Mouse (Mus musculus): ENCODE measurements around the gene Tpm4. TPM values are rescaled to one million over a fixed set of nuclear protein-coding genes. Genes with fewer than 3 reads are reported as not detected.
A peak's percentile ranks its signal among the peaks of the same experiment; 100 is the strongest.
"Not testable (repeated sequence)": the region's sequence is repeated elsewhere in the genome, so short reads cannot be mapped to it uniquely, and the experiment has no call there.

The Tpm4 gene
- total RNA-seq (2017) = 77.0 and 102 TPM in 2 replicates

- ATAC-seq (replicated peaks; ENCODE audit: low read depth, poor library complexity, severe bottlenecking) = no peak
These were observed at the start of gene Tpm4 for GRCm38 (mm10) chr8:72134756-72135445. Gene Tpm4, plus strand, starts transcription at chr8:72134975.

GRCm38 (mm10) chr8:72087611-72088010, 47.2 kb upstream of the Tpm4 start:
- ATAC-seq (replicated peaks; ENCODE audit: low read depth, poor library complexity, severe bottlenecking) = not testable (repeated sequence)

- not testable (repeated sequence) for ATAC-seq (replicated peaks; ENCODE audit: low read depth, poor library complexity, severe bottlenecking)
These were observed 38.1 kb upstream of the Tpm4 start for GRCm38 (mm10) chr8:72096721-72097120.

GRCm38 (mm10) chr8:72099377-72100103, 35.2 kb upstream of the Tpm4 start:
- peak; percentile 69; the same call in 1 of the 2 replicates for ATAC-seq (replicated peaks; ENCODE audit: low read depth, poor library complexity, severe bottlenecking)

GRCm38 (mm10) chr8:72105165-72105564, 29.6 kb upstream of the Tpm4 start:
- no peak for ATAC-seq (replicated peaks; ENCODE audit: low read depth, poor library complexity, severe bottlenecking)

GRCm38 (mm10) chr8:72106740-72107139, 28.0 kb upstream of the Tpm4 start, which contains the start of gene Olfr374:
Gene Olfr374, plus strand, starts transcription at chr8:72107040.
- ATAC-seq (replicated peaks; ENCODE audit: low read depth, poor library complexity, severe bottlenecking) = no peak

- ATAC-seq (replicated peaks; ENCODE audit: low read depth, poor library complexity, severe bottlenecking) = peak; percentile 65
These were observed 23.9 kb upstream of the Tpm4 start for GRCm38 (mm10) chr8:72110876-72111275.

GRCm38 (mm10) chr8:72112486-72112885, 22.3 kb upstream of the Tpm4 start:
- no peak for ATAC-seq (replicated peaks; ENCODE audit: low read depth, poor library complexity, severe bottlenecking)

- ATAC-seq (replicated peaks; ENCODE audit: low read depth, poor library complexity, severe bottlenecking) = no peak
These were observed 19.6 kb upstream of the Tpm4 start for GRCm38 (mm10) chr8:72115202-72115601.

GRCm38 (mm10) chr8:72118616-72119015, 16.2 kb upstream of the Tpm4 start:
- ATAC-seq (replicated peaks; ENCODE audit: low read depth, poor library complexity, severe bottlenecking) = no peak

GRCm38 (mm10) chr8:72121486-72121885, 13.3 kb upstream of the Tpm4 start:
- not testable (repeated sequence) for ATAC-seq (replicated peaks; ENCODE audit: low read depth, poor library complexity, severe bottlenecking)

GRCm38 (mm10) chr8:72121997-72122396, 12.8 kb upstream of the Tpm4 start:
- ATAC-seq (replicated peaks; ENCODE audit: low read depth, poor library complexity, severe bottlenecking) = no peak

- ATAC-seq (replicated peaks; ENCODE audit: low read depth, poor library complexity, severe bottlenecking) = no peak
These were observed 6.9 kb upstream of the Tpm4 start for GRCm38 (mm10) chr8:72127834-72128233.

GRCm38 (mm10) chr8:72131251-72131650, 3.5 kb upstream of the Tpm4 start:
- no peak for ATAC-seq (replicated peaks; ENCODE audit: low read depth, poor library complexity, severe bottlenecking)

- peak; percentile 21; the same call in 1 of the 2 replicates for ATAC-seq (replicated peaks; ENCODE audit: low read depth, poor library complexity, severe bottlenecking)
These were observed 2.9 kb upstream of the Tpm4 start for GRCm38 (mm10) chr8:72131901-72132300.

- no peak for ATAC-seq (replicated peaks; ENCODE audit: low read depth, poor library complexity, severe bottlenecking)
These were observed 2.4 kb upstream of the Tpm4 start for GRCm38 (mm10) chr8:72132417-72132816.

- no peak for ATAC-seq (replicated peaks; ENCODE audit: low read depth, poor library complexity, severe bottlenecking)
These were observed 1.9 kb upstream of the Tpm4 start for GRCm38 (mm10) chr8:72132891-72133290.

GRCm38 (mm10) chr8:72133507-72133906, 1.3 kb upstream of the Tpm4 start:
- peak; percentile 67 for ATAC-seq (replicated peaks; ENCODE audit: low read depth, poor library complexity, severe bottlenecking)

- ATAC-seq (replicated peaks; ENCODE audit: low read depth, poor library complexity, severe bottlenecking) = 0 out of 2 replicates have a peak, but pooled peaks have one; percentile 10
These were observed 899 bp downstream of the Tpm4 start for GRCm38 (mm10) chr8:72135446-72136301.

- peak; percentile 58 for ATAC-seq (replicated peaks; ENCODE audit: low read depth, poor library complexity, severe bottlenecking)
These were observed 1.7 kb downstream of the Tpm4 start for GRCm38 (mm10) chr8:72136302-72136978.

Measured in common myeloid progenitor, adult 5-6 weeks (primary cell).